Mouse (Mus musculus): ENCODE data around the gene Corin.

Gene Corin

DNA sequence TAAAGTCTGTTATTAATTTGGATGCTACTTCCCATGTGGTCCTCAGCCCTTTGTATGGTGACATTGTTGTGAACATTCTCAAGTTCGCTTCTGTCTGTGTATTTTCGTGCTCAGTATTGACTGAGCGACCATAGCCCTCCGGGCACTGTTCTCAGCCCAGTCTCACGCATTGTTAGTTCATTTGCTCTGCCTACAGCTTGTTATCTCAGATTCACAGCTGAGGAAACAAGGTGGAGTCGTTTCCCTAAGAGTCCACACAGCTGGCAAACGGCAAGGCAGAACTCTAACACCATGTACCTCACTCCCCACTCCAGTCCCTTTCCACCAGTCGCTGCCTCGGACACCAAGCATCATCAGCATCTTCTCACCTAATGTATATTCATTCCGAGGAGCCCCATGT is 63.1 kb downstream of the Corin start:
- DNase-seq, result no peak

DNA sequence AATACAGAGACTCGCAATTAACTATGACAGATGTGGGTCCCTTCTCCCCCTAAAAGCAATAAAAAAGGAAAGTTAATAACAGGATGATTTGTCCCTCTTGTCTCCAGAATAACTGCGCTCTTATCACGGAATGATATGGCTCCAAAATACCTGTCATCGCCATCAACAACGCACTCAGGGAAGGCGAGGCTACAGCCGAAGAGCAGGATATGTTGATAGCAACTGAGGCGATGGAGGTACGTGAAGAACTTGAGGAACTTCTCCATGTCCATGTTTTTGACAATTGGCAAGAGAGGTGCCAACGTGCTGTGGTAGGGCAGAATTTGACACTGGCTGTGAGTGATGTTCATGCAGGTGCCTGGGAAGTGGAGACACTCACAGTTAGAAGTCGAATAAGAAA is 69.2 kb downstream of the Corin start:
- no peak for DNase-seq

DNA sequence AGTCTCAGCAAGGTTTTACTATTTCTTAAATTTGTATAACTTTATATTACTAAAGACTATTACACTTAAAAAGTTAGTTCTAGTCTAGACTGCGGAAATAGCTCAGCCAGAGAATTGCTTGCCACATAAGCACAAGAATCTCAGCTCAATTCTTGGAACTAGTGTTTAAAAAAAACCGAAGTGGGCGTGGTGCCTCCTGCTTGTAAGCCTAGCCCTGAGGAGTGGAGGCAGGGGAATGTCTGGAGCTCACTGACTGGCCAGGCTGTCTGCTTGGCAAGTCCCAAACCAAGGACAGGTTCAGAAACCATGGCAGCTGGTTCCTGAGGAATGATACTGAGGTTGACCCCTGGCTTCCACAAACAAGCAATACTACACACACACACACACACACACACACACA is 72.4 kb downstream of the Corin start:
- DNase-seq, result no peak

DNA sequence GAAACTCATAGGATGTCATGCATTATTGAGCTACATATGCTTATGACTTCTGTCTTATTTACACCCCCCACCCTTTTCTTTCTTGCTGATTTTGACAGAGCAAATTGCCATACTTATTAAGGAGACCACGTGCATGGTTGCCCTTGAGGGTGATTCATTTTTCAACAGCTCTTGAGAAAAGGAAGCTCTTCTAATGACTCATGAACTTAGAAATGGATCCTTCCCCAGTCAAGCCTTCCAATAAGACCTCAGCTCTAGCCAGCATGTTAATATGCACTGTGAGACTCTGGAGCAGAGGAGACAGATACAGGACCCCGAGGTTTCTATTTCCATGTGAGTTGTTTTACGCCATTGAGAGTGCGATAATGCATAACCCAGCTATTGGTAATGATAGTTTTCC is 76.7 kb downstream of the Corin start:
- DNase-seq, result no peak

DNA sequence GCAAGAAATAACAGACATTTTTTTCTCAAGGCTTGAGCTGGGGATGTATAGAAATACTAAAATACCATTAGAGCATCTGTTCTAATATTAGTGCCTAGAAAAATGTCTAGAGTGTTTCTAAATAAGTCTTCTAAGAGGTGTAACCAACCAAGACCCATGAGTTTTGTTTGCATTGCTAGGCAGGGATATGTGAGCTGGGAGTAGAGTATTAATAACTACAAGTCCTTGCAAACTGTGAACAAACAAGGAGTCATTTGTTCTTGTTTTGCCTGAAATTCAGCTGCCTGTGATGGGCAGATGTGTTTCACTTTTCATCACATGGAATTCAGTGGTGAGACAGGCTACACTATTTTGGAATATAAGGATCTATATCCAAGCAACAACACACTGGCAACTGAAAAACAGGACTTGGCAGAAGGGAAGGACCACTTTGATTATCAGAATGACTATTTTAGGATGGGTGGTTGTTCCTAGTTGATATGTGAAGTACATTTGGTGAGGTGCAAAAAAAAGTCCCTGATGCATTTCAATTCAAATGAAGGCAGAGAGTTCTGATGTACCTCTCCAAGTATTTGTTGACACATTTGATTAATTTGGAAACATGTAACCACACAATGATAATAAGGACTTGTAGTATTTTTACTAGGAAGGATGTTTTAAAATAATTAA is 78.8 kb downstream of the Corin start:
- DNase-seq, result no peak

DNA sequence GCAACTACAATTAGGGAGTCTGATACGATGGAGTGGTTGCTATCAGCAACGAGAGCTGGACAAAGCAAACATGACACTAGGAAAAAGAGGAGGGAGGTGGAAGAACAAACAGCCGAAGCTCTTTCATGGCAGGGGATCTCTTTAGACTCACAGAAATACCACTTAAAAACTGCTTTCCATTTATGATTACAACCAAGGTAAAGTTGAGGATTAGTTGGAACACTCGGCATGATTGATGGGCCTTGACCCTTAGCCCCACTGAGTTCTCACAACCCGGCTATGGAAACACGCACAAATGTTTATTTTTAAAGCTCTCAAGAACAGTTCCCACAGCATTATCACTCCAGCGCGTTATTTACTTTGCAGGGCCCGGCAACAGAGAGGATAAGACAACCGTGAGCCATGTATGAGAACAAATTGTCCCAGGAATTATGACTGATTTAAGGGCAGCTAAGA is 92.4 kb downstream of the Corin start:
- no peak for DNase-seq

DNA sequence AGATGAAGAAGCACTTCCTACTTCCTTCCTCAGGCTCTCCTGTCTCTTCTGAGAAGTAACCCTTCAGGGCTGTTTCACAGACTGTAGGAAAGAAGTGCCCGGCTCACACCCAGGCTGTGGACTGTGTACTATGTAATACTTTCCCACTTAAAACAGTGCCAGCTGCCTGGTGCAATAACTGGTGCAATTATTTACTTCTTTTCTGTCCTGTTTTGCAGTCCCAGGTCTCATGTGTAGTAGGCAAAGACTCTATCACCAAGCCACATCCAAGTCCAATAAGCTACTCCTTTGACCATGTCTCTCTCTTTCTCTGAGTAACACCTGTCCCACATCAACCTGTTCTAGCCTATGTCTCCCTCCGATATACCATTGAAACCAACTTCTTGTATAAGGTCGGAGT is 93.4 kb downstream of the Corin start:
- no peak for DNase-seq

DNA sequence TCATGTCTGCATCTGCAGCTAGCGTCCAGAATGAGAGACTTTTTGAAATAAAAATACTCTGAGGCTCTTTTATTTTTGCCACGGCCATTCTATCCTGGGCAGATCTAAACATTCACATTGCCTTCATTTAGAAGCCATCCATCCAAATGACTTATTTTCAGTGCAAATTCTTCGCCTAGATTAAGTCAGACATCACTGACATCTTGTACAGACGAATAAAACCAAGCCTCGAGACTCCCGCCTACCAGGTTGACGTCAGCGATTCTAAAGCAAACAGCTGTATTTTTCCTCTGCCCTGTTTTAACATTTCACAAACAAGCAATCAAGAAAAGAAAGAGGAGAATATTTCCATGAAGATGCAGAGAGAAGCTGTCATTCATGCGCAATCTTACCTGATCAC is 100.9 kb downstream of the Corin start:
- no peak for DNase-seq

DNA sequence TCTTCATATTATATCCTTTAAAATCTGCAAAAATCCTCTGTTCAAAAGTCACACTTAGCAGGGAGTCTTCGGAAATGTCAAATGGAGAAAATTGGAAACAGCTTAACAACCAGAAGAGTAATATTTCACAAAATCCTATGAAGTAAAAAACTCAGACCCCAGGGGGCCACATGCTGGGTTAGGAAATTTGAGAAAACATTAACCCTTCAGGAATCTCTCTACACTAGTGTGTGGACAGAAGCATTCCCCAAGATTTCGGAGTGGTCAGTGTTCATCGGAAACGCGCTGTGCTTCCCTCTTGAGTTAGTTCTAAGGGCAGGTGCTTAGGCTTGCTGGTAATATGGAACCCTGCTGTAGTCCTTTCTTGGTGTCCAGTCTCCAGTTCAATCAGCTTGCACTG is 101.4 kb downstream of the Corin start:
- DNase-seq, result no peak

DNA sequence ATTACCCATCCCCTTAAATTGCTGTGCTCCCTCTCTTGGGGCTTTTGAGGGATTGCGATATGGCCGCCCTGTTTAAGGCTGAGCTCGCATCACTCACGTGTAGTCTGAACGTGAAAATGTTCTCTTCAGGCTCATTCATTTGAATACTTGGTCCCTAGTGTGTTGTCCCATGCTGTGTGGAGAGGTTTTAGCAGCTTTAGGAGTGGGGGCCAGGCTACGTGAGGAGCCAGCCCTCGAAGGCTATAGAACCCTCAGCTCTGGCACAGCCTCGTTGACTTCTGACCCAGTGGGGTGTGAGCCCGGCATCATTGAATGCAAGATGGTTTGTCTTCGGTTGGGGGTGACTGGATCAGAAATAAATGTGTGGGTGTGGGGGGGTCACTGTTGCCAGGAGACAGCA is 102.5 kb downstream of the Corin start:
- no peak for DNase-seq

DNA sequence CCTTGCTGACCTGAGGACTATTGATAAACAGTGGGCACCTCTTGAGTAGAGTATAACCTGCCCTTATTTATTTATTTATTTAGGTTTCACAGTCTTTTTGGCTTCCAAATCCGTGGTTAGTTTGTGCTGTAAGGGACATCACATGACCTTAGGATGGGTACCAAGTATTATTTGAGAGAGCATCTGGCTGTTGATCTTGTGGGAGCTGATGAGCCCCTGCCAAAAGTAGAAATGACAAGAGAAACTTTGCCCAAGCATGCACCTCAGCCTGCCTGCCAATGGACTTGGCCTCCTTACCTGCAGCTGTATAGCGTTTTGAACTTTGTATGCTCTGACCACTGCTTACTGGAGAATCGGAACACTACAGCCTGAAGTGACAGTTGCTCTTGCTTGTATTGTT is 103.0 kb downstream of the Corin start:
- DNase-seq, result no peak

DNA sequence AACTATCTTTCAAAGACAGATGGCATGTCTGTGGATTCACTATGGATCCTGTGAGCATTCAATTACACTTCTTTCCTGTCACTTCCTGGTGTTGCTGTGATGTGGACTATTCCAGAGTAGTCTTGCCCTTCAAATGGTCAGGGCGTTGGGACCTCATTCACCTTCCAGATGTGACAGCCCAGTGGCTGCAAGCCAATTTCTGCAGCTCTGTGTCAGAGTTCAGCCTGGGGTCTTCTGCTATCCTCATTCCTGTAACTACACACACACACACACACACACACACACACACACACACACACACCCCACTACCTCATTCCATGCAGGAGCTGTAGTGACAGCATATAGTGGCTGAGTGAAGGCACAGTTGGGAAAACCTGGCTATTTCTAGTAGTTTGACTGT is 122.1 kb downstream of the Corin start:
- no peak for DNase-seq

DNA sequence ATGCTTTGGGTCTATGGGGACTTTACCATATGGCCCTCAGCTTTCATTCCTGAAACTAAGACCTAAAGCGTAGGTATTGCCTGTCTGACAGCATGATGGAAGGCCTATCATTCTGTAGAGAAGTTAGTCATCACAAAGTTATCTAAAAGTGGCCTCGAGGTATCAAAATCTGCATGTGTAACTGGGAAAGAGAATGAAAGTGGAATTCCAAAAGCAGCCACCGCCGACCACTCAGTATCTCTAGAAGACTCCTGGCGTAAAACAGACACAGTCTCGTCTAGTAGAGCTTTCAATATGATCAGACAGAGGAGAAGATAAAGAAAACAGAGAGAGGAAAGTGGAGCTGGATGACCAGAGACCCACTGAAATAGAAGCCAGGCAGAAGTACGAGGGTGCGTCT is 123.7 kb downstream of the Corin start:
- DNase-seq, result no peak

DNA sequence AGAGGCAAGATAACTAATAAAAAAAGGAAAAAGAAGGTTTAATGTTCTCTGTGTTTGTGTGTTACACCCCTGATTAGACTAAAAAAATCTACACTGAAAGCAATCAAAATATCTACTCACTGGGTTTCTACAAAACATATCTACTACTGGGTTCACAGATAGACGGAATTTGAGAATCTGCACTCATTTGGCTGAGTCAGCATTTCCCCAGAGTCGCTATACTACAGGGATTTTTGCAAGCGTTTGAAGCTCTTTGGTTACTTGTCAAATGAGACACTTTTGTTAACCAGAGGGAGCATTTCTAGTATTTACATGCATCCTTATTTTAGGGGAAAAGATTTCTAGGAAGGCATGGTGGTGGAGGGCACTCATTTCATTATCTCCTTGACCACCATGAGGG is 136.3 kb downstream of the Corin start:
- DNase-seq, result no peak

DNA sequence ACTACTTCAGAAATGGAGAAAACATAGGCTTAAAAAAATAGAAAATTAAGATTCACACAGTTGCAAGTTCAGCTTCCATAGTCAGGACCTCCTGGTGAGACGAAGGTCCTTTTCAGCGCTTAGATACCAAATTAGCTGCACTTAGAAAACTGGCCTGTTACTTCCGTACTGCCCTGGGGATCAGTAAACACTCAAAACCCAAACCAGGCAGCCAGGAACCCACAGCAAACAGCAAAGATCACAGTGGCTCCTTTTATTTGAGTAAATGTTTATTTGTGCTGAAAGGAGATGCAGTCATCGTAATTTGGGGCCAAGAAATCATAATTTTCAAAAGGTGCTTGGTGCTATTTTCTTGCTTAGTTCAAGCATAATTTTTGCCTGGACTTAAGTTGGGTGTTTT is 138.5 kb downstream of the Corin start:
- DNase-seq, result no peak

DNA sequence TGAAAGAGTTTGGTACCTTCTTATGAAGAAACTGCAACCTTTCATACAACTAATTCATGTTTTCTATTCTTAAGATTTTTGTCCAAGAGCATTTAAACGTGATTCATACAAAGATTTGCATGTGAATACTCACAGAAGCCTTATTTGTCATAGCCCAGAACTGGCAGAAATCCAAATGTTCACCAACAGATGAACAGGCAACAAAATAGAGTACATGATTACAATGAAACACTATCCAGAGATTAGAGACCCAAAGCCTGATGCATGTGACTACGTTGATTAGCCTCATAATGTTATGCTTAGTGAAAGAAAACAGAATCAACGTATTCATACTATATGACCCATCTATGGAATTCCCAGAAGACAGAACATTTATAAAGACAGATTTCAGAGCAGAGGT is 140.4 kb downstream of the Corin start:
- no peak for DNase-seq

DNA sequence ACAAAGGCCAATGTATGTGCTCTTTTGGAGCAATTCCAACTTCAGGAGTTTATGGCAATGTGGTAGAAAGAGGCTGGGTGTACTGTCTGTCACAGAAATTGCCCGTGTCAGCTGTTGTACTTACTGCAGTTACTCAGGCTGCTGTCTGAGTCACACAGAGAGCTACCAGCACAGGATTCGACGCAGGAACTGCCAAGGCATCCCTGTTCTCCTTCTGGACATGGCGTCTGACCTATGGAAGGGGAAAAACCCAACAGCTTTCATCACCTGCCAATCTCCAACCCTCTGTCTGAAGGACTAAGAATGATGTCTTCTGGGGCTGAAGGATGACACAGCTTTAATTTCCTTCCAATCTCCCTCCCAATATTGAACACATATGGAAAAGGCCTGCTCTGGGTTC is 150.5 kb downstream of the Corin start:
- no peak for DNase-seq

DNA sequence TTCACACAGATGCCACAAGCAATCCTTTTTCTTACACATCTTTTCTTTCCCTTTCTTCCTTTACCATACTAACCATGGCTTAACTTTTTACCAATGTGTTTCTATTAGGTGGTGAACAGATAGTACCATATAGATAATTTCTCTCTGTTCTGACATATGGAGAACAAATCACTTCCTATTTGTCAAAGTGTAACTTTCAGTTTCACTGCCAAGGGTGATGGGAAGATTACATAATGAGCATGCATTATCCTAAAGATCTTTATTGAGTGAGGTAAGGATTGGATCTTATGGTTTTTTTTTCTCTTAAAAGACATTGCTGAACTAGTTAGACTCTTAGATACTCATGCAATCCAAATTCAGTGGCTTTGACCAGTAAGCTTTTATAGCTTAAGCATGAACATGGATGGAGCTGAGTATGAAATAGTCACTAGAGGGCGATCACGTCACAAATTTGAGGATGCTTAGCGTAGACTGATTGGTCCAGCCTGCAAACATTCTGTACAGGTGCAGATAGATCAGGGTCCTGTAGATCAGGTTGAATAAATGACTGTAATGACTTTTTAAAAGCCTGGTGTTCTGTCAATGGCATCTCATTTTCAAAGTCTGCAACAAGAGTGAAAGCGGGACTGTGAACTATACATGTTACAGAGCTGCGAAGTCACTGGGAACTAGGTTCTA is 154.1 kb downstream of the Corin start:
- peak; percentile 61 for DNase-seq

DNA sequence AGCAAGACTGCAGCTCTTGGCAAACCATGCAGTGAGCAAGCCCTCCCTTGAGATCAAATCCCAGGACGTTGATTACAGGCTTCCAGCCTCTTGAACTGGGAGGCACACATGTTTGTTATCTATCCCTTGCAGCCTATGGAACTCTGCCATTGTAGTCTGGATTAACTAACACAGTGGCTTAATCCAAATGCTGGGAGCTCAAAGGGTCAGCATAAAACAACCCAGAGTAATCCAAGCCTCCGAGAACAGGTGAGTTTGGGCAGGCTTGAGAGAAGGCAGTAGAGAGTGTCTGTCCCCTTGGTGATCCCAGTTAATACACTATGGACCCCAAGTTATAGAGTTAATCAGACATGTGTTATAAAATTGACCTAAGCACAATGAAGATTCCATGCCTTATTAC is 155.7 kb downstream of the Corin start:
- no peak for DNase-seq

DNA sequence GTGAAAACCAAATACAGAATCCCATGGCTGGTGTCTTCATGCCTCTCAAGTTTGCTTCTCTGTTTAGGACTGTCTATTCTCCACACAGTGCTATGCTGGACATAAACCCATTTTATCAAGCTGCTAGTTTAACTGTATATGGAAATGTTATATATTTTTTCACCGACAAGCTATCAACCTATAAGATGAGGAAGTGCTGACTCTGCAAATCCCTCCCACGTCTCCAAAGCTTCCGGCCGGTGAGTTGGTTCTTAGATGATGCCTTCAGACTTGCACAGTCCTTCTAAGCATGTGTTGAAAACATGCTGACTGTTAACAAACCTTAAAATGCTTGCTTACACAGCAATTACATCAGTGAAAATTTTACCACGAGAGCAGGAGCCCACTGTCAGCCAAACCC is 168.4 kb downstream of the Corin start:
- DNase-seq, result no peak

DNA sequence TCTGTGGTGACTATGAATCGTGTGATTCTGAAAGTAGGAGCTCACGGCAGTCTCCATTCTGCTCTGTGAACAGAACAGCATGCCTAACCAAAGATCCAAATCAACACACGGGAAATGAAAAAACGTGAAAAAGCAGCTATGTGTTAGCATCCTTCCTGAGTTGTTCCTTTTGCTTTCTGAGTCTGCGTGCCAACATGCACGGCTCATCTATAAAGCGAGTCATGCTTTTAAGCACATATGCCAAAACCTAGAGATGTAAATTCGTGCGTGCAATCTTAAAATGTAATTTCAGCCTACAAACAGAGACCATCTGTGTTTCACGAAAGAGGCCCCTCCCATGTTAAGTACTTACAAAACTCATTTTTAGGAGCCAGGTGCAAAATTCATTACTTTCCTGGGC is 171.4 kb downstream of the Corin start:
- DNase-seq, result no peak

DNA sequence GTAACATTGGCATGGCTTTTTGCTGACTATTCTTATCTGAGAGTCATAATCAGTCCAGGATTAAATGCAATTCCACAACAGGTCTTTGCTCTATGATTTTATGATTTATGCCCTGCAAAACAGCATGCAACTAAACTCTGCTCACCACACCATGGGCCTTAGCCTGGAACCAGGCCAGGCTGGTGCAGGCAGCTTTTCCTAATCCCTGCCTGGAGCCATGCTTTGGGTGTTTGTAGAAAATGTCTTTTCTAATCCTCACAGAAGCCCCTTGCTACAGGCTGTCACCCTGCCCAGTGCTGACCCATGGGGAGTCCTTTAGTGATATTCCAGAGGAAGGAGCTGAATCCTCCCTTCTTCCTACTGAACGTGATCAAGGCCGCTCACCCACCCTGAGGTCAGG is 173.1 kb downstream of the Corin start:
- DNase-seq, result no peak

DNA sequence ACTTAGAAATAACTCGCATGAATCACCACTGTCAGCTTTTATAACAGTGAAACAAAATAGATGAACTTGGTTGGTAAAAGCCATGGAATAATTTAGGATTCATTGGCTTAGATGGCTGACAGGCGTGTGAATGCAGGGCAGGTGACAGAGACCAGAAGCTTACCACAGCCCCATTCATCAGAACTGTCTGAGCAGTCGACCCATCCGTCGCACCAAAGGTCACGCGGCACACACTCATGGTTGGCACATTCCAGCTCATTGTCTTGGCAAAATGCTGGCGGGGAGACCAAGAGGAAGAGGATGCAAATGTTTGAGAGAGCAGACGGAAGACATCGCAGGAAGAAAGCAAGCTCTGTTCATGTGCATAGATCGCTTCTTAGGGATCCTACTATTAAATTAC is 173.6 kb downstream of the Corin start:
- DNase-seq, result no peak

DNA sequence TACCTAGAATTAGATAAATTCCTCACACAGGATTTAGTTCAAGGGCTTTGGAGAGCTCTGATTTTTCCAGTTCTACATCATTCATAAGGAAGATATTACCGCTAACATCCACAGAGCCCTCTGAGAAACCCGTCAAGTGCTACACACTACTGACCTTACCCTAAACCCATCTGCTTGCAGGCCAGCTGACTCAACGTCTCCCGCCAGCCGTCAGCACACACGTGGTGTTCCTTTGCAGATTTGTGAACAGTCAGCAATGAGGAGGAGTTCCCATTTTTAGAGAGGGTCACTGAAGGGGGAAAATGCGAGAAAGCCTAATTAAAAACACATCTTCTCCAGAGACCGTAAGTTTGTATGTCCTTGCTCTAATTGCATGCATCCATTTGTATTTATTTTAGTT is 174.8 kb downstream of the Corin start:
- no peak for DNase-seq

DNA sequence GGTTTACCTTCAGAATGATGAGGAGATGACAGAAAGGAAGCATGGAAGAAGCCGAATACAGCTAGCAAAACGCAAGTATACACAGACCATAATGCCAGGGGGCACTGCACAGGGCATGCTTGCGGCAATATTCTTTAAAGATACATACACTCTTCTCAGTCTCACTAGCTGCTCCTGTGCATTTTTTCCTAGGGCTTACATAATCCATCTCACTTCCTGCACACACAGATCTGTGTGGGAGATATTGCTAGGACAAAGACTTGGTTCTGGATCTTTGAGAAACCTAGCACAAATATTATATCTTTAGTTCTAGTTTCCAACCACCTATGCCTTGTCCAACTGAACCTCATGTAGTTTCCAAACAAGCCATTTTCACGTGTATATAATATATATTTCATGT is 189.0 kb downstream of the Corin start:
- DNase-seq, result no peak

Data from kidney, adult 9 months (tissue).